Mouse (Mus musculus): ENCODE data around the gene Snrnp48.

Snrnp48 gene

GRCm38 (mm10) chr13:38269055-38269692, 64.4 kb downstream of the Snrnp48 start:
- DNase-seq, result no peak

- no peak for DNase-seq
Measured at GRCm38 (mm10) chr13:38272624-38273023, 67.9 kb downstream of the Snrnp48 start.
